Mouse (Mus musculus) MEL (cell line): Measurements from ENCODE around the gene Ankrd35. TPM values are rescaled to one million over a fixed set of nuclear protein-coding genes. Genes with fewer than 3 reads are reported as not detected.

ENCODE experiments used
- DNase-seq: peaks from one replicate; pipeline ENCODE4 v3.0.0; 2011; ENCODE audit warnings: low read depth, low spot score
- H3K27ac ChIP-seq: 2 replicates; pipeline ENCODE4 v1.5.1; 2012; ENCODE audit warnings: low read depth, mild to moderate bottlenecking, control low read depth, low read length, moderate library complexity; ENCODE audit not compliant: control insufficient read depth
- H3K27me3 ChIP-seq, 2 experiments: fragments of 150-350 bp in 1 of 2; sonication (generic) in 1 of 2; 2 replicates each; pipeline ENCODE4 v1.6.1; 2012; ENCODE audit warnings: low read length in 2 of 2, mild to moderate bottlenecking in 2 of 2, improper control_type of control experiment in 1 of 2, moderate library complexity in 1 of 2; ENCODE audit not compliant: insufficient read depth in 2 of 2, control insufficient read depth in 1 of 2
- H3K36me3 ChIP-seq, 2 experiments: 2 replicates each; pipeline ENCODE4 v1.6.1; 2012 to 2014; ENCODE audit warnings: low read length in 2 of 2, improper control_type of control experiment in 1 of 2, inconsistent platforms in 1 of 2, mild to moderate bottlenecking in 1 of 2; ENCODE audit not compliant: insufficient read depth in 2 of 2, control insufficient read depth in 1 of 2
- H3K4me1 ChIP-seq, 2 experiments: fragments of 150-350 bp in 1 of 2; sonication (generic) in 1 of 2; 2 replicates each; pipeline ENCODE4 v1.6.1; 2012; ENCODE audit warnings: low read length in 2 of 2, improper control_type of control experiment in 1 of 2, mild to moderate bottlenecking in 1 of 2; ENCODE audit not compliant: insufficient read depth in 2 of 2, control insufficient read depth in 1 of 2
- H3K4me3 ChIP-seq, 2 experiments: fragments of 150-350 bp in 1 of 2; sonication (generic) in 1 of 2; 2 replicates each; pipeline ENCODE4 v1.5.1; 2012; ENCODE audit warnings: low read depth in 2 of 2, low read length in 2 of 2, mild to moderate bottlenecking in 2 of 2, moderate library complexity in 2 of 2, control low read depth in 1 of 2, improper control_type of control experiment in 1 of 2; ENCODE audit not compliant: control insufficient read depth in 1 of 2, insufficient read depth in 1 of 2
- H3K79me2 ChIP-seq: 2 replicates; pipeline ENCODE4 v1.6.1; 2012; ENCODE audit warnings: mild to moderate bottlenecking, low read length, moderate library complexity; ENCODE audit not compliant: control insufficient read depth, poor library complexity, insufficient read depth
- H3K9ac ChIP-seq: 2 replicates; pipeline ENCODE4 v1.6.1; 2012; ENCODE audit warnings: low read depth, mild to moderate bottlenecking, control low read depth, low read length, moderate library complexity; ENCODE audit not compliant: control insufficient read depth, poor library complexity, severe bottlenecking
- H3K9me3 ChIP-seq: fragments of 150-350 bp; sonication (generic); replicated peaks from 2 replicates; pipeline ENCODE4 v1.6.1; 2012; ENCODE audit warnings: mild to moderate bottlenecking, low read length, improper control_type of control experiment, moderate library complexity; ENCODE audit not compliant: insufficient read depth
- BHLHE40 ChIP-seq: IDR thresholded peaks from 2 replicates; pipeline ENCODE4 v1.6.1; 2012; ENCODE audit warnings: low read depth, mild to moderate bottlenecking, inconsistent platforms, low read length, improper control_type of control experiment, borderline replicate concordance
- CHD1 ChIP-seq: IDR thresholded peaks from 2 replicates; pipeline ENCODE4 v1.6.1; 2012; ENCODE audit warnings: low read depth, mild to moderate bottlenecking, inconsistent platforms, low read length, improper control_type of control experiment
- CHD2 ChIP-seq: IDR thresholded peaks from 2 replicates; pipeline ENCODE4 v1.6.1; 2011; ENCODE audit warnings: low read length, improper control_type of control experiment
- CTCF ChIP-seq, 3 experiments: IDR thresholded peaks in 2 of 3; conservative IDR thresholded peaks in 1 of 3; 2 replicates each; pipeline ENCODE4 v1.5.1; 2011 to 2012; ENCODE audit warnings: low read length in 3 of 3, low read depth in 2 of 3, mild to moderate bottlenecking in 2 of 3, improper control_type of control experiment in 1 of 3, inconsistent platforms in 1 of 3, mixed read lengths in 1 of 3, moderate library complexity in 1 of 3; ENCODE audit not compliant: control insufficient read depth in 1 of 3, insufficient read depth in 1 of 3, poor library complexity in 1 of 3, severe bottlenecking in 1 of 3
- ELF1 ChIP-seq: IDR thresholded peaks from 2 replicates; pipeline ENCODE4 v1.6.1; 2014; ENCODE audit warnings: low read depth, mild to moderate bottlenecking, inconsistent platforms, low read length, improper control_type of control experiment, moderate library complexity
- EP300 ChIP-seq, 2 experiments: IDR thresholded peaks; 2 replicates each; pipeline ENCODE4 v1.6.1; 2011; ENCODE audit warnings: improper control_type of control experiment in 2 of 2, low read length in 2 of 2, low read depth in 1 of 2, mild to moderate bottlenecking in 1 of 2
- ETS1 ChIP-seq: IDR thresholded peaks from 2 replicates; pipeline ENCODE4 v1.6.1; 2012; ENCODE audit warnings: low read depth, mild to moderate bottlenecking, inconsistent platforms, low read length, improper control_type of control experiment, moderate library complexity
- GABPA ChIP-seq: IDR thresholded peaks from 2 replicates; pipeline ENCODE4 v1.6.1; 2012; ENCODE audit warnings: low read depth, mild to moderate bottlenecking, inconsistent platforms, low read length, improper control_type of control experiment, moderate library complexity
- GATA1 ChIP-seq: IDR thresholded peaks from 2 replicates; pipeline ENCODE4 v1.6.1; 2011; ENCODE audit warnings: low read depth, low read length, improper control_type of control experiment
- HCFC1 ChIP-seq: IDR thresholded peaks from 2 replicates; pipeline ENCODE4 v1.6.1; 2012; ENCODE audit warnings: low read depth, mild to moderate bottlenecking, inconsistent platforms, low read length, improper control_type of control experiment, moderate library complexity
- KAT2A ChIP-seq: conservative IDR thresholded peaks from 2 replicates; pipeline ENCODE4 v1.6.1; 2012; ENCODE audit warnings: low read depth, low read length, improper control_type of control experiment, inconsistent platforms
- MAZ ChIP-seq: IDR thresholded peaks from 2 replicates; pipeline ENCODE4 v1.6.1; 2012; ENCODE audit warnings: low read depth, mild to moderate bottlenecking, inconsistent platforms, low read length, improper control_type of control experiment
- MXI1 ChIP-seq: IDR thresholded peaks from 2 replicates; pipeline ENCODE4 v1.6.1; 2011; ENCODE audit warnings: mild to moderate bottlenecking, low read depth, low read length, improper control_type of control experiment
- MYB ChIP-seq: IDR thresholded peaks from 2 replicates; pipeline ENCODE4 v1.6.1; 2011; ENCODE audit warnings: mild to moderate bottlenecking, low read depth, low read length, improper control_type of control experiment
- MYC ChIP-seq: IDR thresholded peaks from 2 replicates; pipeline ENCODE4 v1.6.1; 2011; ENCODE audit warnings: low read depth, mild to moderate bottlenecking, low read length, improper control_type of control experiment, moderate library complexity
- NELFE ChIP-seq: IDR thresholded peaks from 2 replicates; pipeline ENCODE4 v1.6.1; 2011; ENCODE audit warnings: low read depth, low read length, improper control_type of control experiment
- NRF1 ChIP-seq: IDR thresholded peaks from 2 replicates; pipeline ENCODE4 v1.6.1; 2014; ENCODE audit warnings: low read depth, mild to moderate bottlenecking, inconsistent platforms, low read length, improper control_type of control experiment, moderate library complexity; ENCODE audit not compliant: poor library complexity, insufficient read depth, severe bottlenecking
- POLR2A ChIP-seq, 2 experiments: IDR thresholded peaks; 2 replicates each; pipeline ENCODE4 v1.6.1; 2011 to 2012; ENCODE audit warnings: low read length in 2 of 2, mild to moderate bottlenecking in 2 of 2, control low read depth in 1 of 2, improper control_type of control experiment in 1 of 2, low read depth in 1 of 2, moderate library complexity in 1 of 2; ENCODE audit not compliant: control insufficient read depth in 1 of 2, insufficient read depth in 1 of 2, poor library complexity in 1 of 2
- RAD21 ChIP-seq: IDR thresholded peaks from 2 replicates; pipeline ENCODE4 v1.6.1; 2011; ENCODE audit warnings: mild to moderate bottlenecking, low read depth, low read length, improper control_type of control experiment
- RCOR1 ChIP-seq: IDR thresholded peaks from 2 replicates; pipeline ENCODE4 v1.6.1; 2012; ENCODE audit warnings: low read depth, mild to moderate bottlenecking, inconsistent platforms, low read length, improper control_type of control experiment
- SIN3A ChIP-seq: IDR thresholded peaks from 2 replicates; pipeline ENCODE4 v1.6.1; 2012; ENCODE audit warnings: low read length, improper control_type of control experiment, inconsistent platforms
- SMC3 ChIP-seq: IDR thresholded peaks from 2 replicates; pipeline ENCODE4 v1.6.1; 2011; ENCODE audit warnings: low read depth, low read length, improper control_type of control experiment
- TBP ChIP-seq: IDR thresholded peaks from 2 replicates; pipeline ENCODE4 v1.8.0; 2011; ENCODE audit warnings: low read depth, low read length, improper control_type of control experiment
- TCF12 ChIP-seq: IDR thresholded peaks from 2 replicates; pipeline ENCODE4 v1.6.1; 2014; ENCODE audit warnings: low read depth, mild to moderate bottlenecking, inconsistent platforms, low read length, improper control_type of control experiment, moderate library complexity
- UBTF ChIP-seq: IDR thresholded peaks from 2 replicates; pipeline ENCODE4 v1.6.1; 2012; ENCODE audit warnings: low read depth, mild to moderate bottlenecking, inconsistent platforms, low read length, improper control_type of control experiment, moderate library complexity, borderline replicate concordance; ENCODE audit not compliant: insufficient read depth
- USF1 ChIP-seq: IDR thresholded peaks from 2 replicates; pipeline ENCODE4 v1.6.1; 2014; ENCODE audit warnings: low read depth, mild to moderate bottlenecking, inconsistent platforms, low read length, improper control_type of control experiment, moderate library complexity
- ZC3H11A ChIP-seq: IDR thresholded peaks from 2 replicates; pipeline ENCODE4 v1.6.1; 2012; ENCODE audit warnings: low read depth, mild to moderate bottlenecking, inconsistent platforms, low read length, improper control_type of control experiment
- ZKSCAN1 ChIP-seq: IDR thresholded peaks from 2 replicates; pipeline ENCODE4 v1.6.1; 2012; ENCODE audit warnings: low read depth, mild to moderate bottlenecking, inconsistent platforms, low read length, improper control_type of control experiment, moderate library complexity
- ZNF384 ChIP-seq: IDR thresholded peaks from 2 replicates; pipeline ENCODE4 v1.6.1; 2012; ENCODE audit warnings: low read depth, mild to moderate bottlenecking, inconsistent platforms, low read length, improper control_type of control experiment
- polyA plus RNA-seq, 2 experiments: library from polyadenylated mRNA; stranded (reverse) in 1 of 2; unstranded in 1 of 2; fragments of >175 nt in 1 of 2; fragments of >200 nt in 1 of 2; gene quantifications; 2 replicates each; pipeline versions ENCODE4 v1.2.1 to v1.2.4; 2012; ENCODE audit warnings: low replicate concordance in 2 of 2, low read depth in 1 of 2; ENCODE audit not compliant: insufficient read length in 2 of 2, insufficient read depth in 1 of 2, missing spikeins in 1 of 2
- total RNA-seq: library from RNA; depleted of rRNA; stranded (reverse); fragments of 300-350 nt; gene quantifications from 2 replicates; pipeline ENCODE4 v1.2.3, GENCODE M21; 2012

Gene Ankrd35
- total and polyA plus RNA-seq, 3 experiments, result 0.62 to 0.77 TPM; not detected in 1

DNA sequence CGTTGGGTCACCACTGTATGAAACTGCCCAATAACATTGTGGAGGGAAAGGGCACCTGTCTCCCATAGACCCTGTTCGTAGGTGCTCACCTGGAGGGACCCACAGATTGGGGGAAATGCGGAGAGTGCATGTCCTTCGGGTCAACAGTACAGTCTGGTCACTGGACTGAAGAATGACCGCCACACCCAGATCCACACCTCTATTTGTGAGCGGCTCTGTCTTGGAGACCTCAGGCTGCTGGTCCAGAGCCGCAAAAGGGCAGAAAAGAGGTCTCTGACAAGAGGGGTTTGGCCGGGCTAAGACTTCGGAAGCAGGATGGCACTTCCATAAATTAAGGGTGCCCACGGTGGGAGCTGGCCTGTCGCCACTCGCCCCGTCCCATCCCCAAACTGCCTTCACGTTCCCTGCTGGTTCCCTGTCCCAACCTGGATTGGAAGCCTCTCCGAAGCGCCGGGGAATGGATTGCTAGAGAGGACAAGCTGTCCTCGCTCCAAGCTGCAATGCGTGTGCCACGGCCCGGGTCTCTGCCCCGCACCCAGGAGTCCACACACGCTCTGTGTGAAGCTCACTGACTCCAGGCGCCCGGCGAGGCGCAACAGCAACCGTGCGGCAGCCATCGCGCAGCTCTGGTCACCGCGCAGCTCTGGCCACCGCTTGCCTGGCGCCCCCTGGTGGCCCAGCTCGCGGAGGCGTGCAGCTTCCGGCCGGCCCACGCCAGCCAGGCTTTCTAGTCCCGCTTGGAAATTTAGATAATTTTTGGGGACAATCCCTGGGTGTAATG, 38.2 kb downstream of the Ankrd35 start, which contains the start of gene Nudt17:
Nudt17 (minus strand) TSS at position 660 of the 781 bp plus-strand sequence.
- Histone ChIP-seq H3K9me3 (no peaks in the 10 kb centered on the region), H3K27me3 (no peaks in the 10 kb centered on the region), H3K36me3 (peaks cover 3% of the 10 kb centered on the region in 2 experiments; a peak in 3 of 4 replicates), H3K4me3 (peak within 1 kb of the TSS; percentile 62 to 71), H3K4me1 (peaks cover 0 to 12% of the 10 kb centered on the region in 2 experiments; a peak in 2 of 4 replicates), H3K27ac (no peak within 1 kb of the TSS), H3K9ac (peak within 1 kb of the TSS; percentile 77), H3K79me2 (no peaks in the 10 kb centered on the region; the same call in 1 of the 2 replicates)
- peak; percentile 88 for DNase-seq
- TF ChIP-seq TCF12, result peak; percentile 58
- no peak for TF ChIP-seq ZKSCAN1
- TF ChIP-seq SMC3, result peak; percentile 92
- TF ChIP-seq ZNF384, result no peak
- peak in 1 of 2 experiments; percentile 21; a peak in 1 of 4 replicates for TF ChIP-seq EP300 (IDR thresholded peaks at IDR 0.05; ENCODE audit: low read depth in 1 of 2, low read length in 2 of 2)
- no peak for TF ChIP-seq GATA1
- no peak for TF ChIP-seq GABPA
- no peak; the same call in 1 of the 2 replicates for TF ChIP-seq KAT2A
- no peak for TF ChIP-seq MYB
- peak in 1 of 2 experiments; percentile 43; a peak in 1 of 4 replicates for TF ChIP-seq POLR2A (IDR thresholded peaks at IDR 0.05; ENCODE audit: control insufficient read depth in 1 of 2, insufficient read depth in 1 of 2, low read depth in 1 of 2, low read length in 2 of 2, poor library complexity in 1 of 2)
- TF ChIP-seq UBTF, result no peak
- no peak for TF ChIP-seq CHD2
- TF ChIP-seq ELF1, result peak; percentile 78
- peak; percentile 92 to 100 (median 99) for TF ChIP-seq CTCF (IDR thresholded peaks at IDR 0.05 in 2 of 3, conservative IDR thresholded peaks at IDR 0.05 in 1 of 3; ENCODE audit: control insufficient read depth in 1 of 3, insufficient read depth in 1 of 3, low read depth in 2 of 3, low read length in 3 of 3, poor library complexity in 1 of 3, severe bottlenecking in 1 of 3)
- TF ChIP-seq RCOR1, result peak; percentile 33; the same call in 1 of the 2 replicates
- no peak for TF ChIP-seq TBP
- TF ChIP-seq BHLHE40, result peak; percentile 68; the same call in 1 of the 2 replicates
- TF ChIP-seq MXI1, result peak; percentile 65
- 0 out of 2 replicates have a peak, but pooled peaks have one; percentile 72 for TF ChIP-seq CHD1
- peak; percentile 88 for TF ChIP-seq ZC3H11A
- TF ChIP-seq NRF1, result peak; percentile 68
- peak; percentile 81 for TF ChIP-seq MAZ
- no peak for TF ChIP-seq ETS1
- TF ChIP-seq SIN3A, result peak; percentile 81
- peak; percentile 18; the same call in 1 of the 2 replicates for TF ChIP-seq NELFE
- TF ChIP-seq RAD21, result peak; percentile 77
- TF ChIP-seq HCFC1, result peak; percentile 66
- TF ChIP-seq MYC, result peak; percentile 65; the same call in 1 of the 2 replicates
- TF ChIP-seq USF1, result no peak
